Mouse (Mus musculus): ENCODE data around the gene A030003K21Rik. TPM values are rescaled to one million over a fixed set of nuclear protein-coding genes. Genes with fewer than 3 reads are reported as not detected.
"Not testable (repeated sequence)": the region's sequence is repeated elsewhere in the genome, so short reads cannot be mapped to it uniquely, and the experiment has no call there.

A030003K21Rik gene
- total RNA-seq (2015; ENCODE audit: low replicate concordance) (not detected in 2 replicates), total RNA-seq (2017; ENCODE audit: low replicate concordance) (not detected in 2 replicates)

- ATAC-seq (replicated peaks; ENCODE audit: low FRiP score, poor library complexity, severe bottlenecking) = not testable (repeated sequence)
These were observed at the start of gene A030003K21Rik for GRCm38 (mm10) chr1:82943295-82943694. TSS of gene A030003K21Rik (minus strand) at chr1:82943388.

- no peak for ATAC-seq (replicated peaks; ENCODE audit: low FRiP score, poor library complexity, severe bottlenecking)
These were observed 48.9 kb upstream of the A030003K21Rik start for GRCm38 (mm10) chr1:82992093-82992492.

GRCm38 (mm10) chr1:82991596-82991995, 48.4 kb upstream of the A030003K21Rik start:
- ATAC-seq (replicated peaks; ENCODE audit: low FRiP score, poor library complexity, severe bottlenecking) = no peak

- no peak for ATAC-seq (replicated peaks; ENCODE audit: low FRiP score, poor library complexity, severe bottlenecking)
These were observed 47.9 kb upstream of the A030003K21Rik start for GRCm38 (mm10) chr1:82991062-82991461.

GRCm38 (mm10) chr1:82987530-82988198, 44.5 kb upstream of the A030003K21Rik start:
- no peak for ATAC-seq (replicated peaks; ENCODE audit: low FRiP score, poor library complexity, severe bottlenecking)

- no peak for ATAC-seq (replicated peaks; ENCODE audit: low FRiP score, poor library complexity, severe bottlenecking)
These were observed 43.5 kb upstream of the A030003K21Rik start for GRCm38 (mm10) chr1:82986738-82987137.

- ATAC-seq (replicated peaks; ENCODE audit: low FRiP score, poor library complexity, severe bottlenecking) = no peak
These were observed 34.7 kb upstream of the A030003K21Rik start for GRCm38 (mm10) chr1:82977840-82978239.

GRCm38 (mm10) chr1:82975750-82976149, 32.6 kb upstream of the A030003K21Rik start:
- no peak for ATAC-seq (replicated peaks; ENCODE audit: low FRiP score, poor library complexity, severe bottlenecking)

- no peak for ATAC-seq (replicated peaks; ENCODE audit: low FRiP score, poor library complexity, severe bottlenecking)
These were observed 31.2 kb upstream of the A030003K21Rik start for GRCm38 (mm10) chr1:82974342-82974741.

GRCm38 (mm10) chr1:82973901-82974300, 30.7 kb upstream of the A030003K21Rik start:
- no peak for ATAC-seq (replicated peaks; ENCODE audit: low FRiP score, poor library complexity, severe bottlenecking)

GRCm38 (mm10) chr1:82973244-82973643, 30.1 kb upstream of the A030003K21Rik start:
- ATAC-seq (replicated peaks; ENCODE audit: low FRiP score, poor library complexity, severe bottlenecking) = no peak

- no peak for ATAC-seq (replicated peaks; ENCODE audit: low FRiP score, poor library complexity, severe bottlenecking)
These were observed 28.9 kb upstream of the A030003K21Rik start for GRCm38 (mm10) chr1:82972046-82972445.

- no peak for ATAC-seq (replicated peaks; ENCODE audit: low FRiP score, poor library complexity, severe bottlenecking)
These were observed 23.2 kb upstream of the A030003K21Rik start for GRCm38 (mm10) chr1:82966413-82966812.

GRCm38 (mm10) chr1:82959870-82960385, 16.7 kb upstream of the A030003K21Rik start, which contains the start of gene Gm47955:
TSS of gene Gm47955 (plus strand) at chr1:82960286.
- ATAC-seq (replicated peaks; ENCODE audit: low FRiP score, poor library complexity, severe bottlenecking) = no peak

- ATAC-seq (replicated peaks; ENCODE audit: low FRiP score, poor library complexity, severe bottlenecking) = not testable (repeated sequence)
These were observed 12.7 kb upstream of the A030003K21Rik start, which contains the start of gene Gm7544 for GRCm38 (mm10) chr1:82955913-82956312. TSS of gene Gm7544 (minus strand) at chr1:82956013.

GRCm38 (mm10) chr1:82948601-82949000, 5.4 kb upstream of the A030003K21Rik start:
- ATAC-seq (replicated peaks; ENCODE audit: low FRiP score, poor library complexity, severe bottlenecking) = no peak

GRCm38 (mm10) chr1:82946029-82946428, 2.8 kb upstream of the A030003K21Rik start:
- ATAC-seq (replicated peaks; ENCODE audit: low FRiP score, poor library complexity, severe bottlenecking) = not testable (repeated sequence)

GRCm38 (mm10) chr1:82942505-82942904, 683 bp downstream of the A030003K21Rik start:
- not testable (repeated sequence) for ATAC-seq (replicated peaks; ENCODE audit: low FRiP score, poor library complexity, severe bottlenecking)

- no peak for ATAC-seq (replicated peaks; ENCODE audit: low FRiP score, poor library complexity, severe bottlenecking)
These were observed 4.5 kb downstream of the A030003K21Rik start for GRCm38 (mm10) chr1:82938666-82939065.

GRCm38 (mm10) chr1:82931326-82931725, 11.9 kb downstream of the A030003K21Rik start, which contains the start of gene Gm6217:
TSS of gene Gm6217 (minus strand) at chr1:82931399.
- not testable (repeated sequence) for ATAC-seq (replicated peaks; ENCODE audit: low FRiP score, poor library complexity, severe bottlenecking)

GRCm38 (mm10) chr1:82930558-82930957, 12.6 kb downstream of the A030003K21Rik start:
- ATAC-seq (replicated peaks; ENCODE audit: low FRiP score, poor library complexity, severe bottlenecking) = not testable (repeated sequence)
